Mouse (Mus musculus) limb, embryonic 12.5 days (tissue): ENCODE data around the gene Kcnj10. TPM values are rescaled to one million over a fixed set of nuclear protein-coding genes. Genes with fewer than 3 reads are reported as not detected.

ENCODE experiments used
- ATAC-seq: fragments of 200-750 bp; cut with Nextera tagmentation; 2 replicates; pipeline ENCODE4 v1.8.0; 2017; ENCODE audit warnings: low read depth, moderate TSS enrichment; ENCODE audit not compliant: insufficient number of reproducible peaks, insufficient read depth, low FRiP score, low TSS enrichment
- H3K27ac ChIP-seq: fragments of 300-500 bp; sonication (generic); 2 replicates; pipeline ENCODE4 v1.5.1; 2016; ENCODE audit warnings: mild to moderate bottlenecking, moderate library complexity
- H3K27me3 ChIP-seq: fragments of 300-500 bp; sonication (generic); 2 replicates; pipeline ENCODE4 v1.6.1; 2016; ENCODE audit warnings: mild to moderate bottlenecking, moderate library complexity
- H3K36me3 ChIP-seq: fragments of 300-500 bp; sonication (generic); 2 replicates; pipeline ENCODE4 v1.6.1; 2016; ENCODE audit warnings: mild to moderate bottlenecking, moderate library complexity
- H3K4me1 ChIP-seq: fragments of 300-500 bp; sonication (generic); replicated peaks from 2 replicates; pipeline ENCODE4 v1.6.1; 2016
- H3K4me2 ChIP-seq: fragments of 300-500 bp; sonication (generic); 2 replicates; pipeline ENCODE4 v1.6.1; 2016; ENCODE audit warnings: mild to moderate bottlenecking, moderate library complexity
- H3K4me3 ChIP-seq: fragments of 300-500 bp; sonication (generic); replicated peaks from 2 replicates; pipeline ENCODE4 v1.5.1; 2016; ENCODE audit warnings: mild to moderate bottlenecking
- H3K9ac ChIP-seq: fragments of 300-500 bp; sonication (generic); replicated peaks from 2 replicates; pipeline ENCODE4 v1.6.1; 2016; ENCODE audit warnings: mild to moderate bottlenecking, moderate library complexity
- H3K9me3 ChIP-seq: fragments of 300-500 bp; sonication (generic); 2 replicates; pipeline ENCODE4 v1.6.1; 2016; ENCODE audit warnings: mild to moderate bottlenecking, moderate library complexity
- WGBS: fragments of 180-500 bp; shearing (Covaris S2); methylation state at CpG from one replicate; pipeline ENCODE4 v1.1.7; 2016; 5-methylcytosine and 5-hydroxymethylcytosine counted together
- polyA plus RNA-seq: library from polyadenylated mRNA; unstranded; fragments of >200 nt; fragmentation: Nextera tagmentation; extraction: Ambion mirVana; gene quantifications from 2 replicates; pipeline ENCODE4 v1.2.1, GENCODE M21; 2016

The Kcnj10 gene
- polyA plus RNA-seq, 1 experiment from 2014 or later: 0.05 TPM

DNA sequence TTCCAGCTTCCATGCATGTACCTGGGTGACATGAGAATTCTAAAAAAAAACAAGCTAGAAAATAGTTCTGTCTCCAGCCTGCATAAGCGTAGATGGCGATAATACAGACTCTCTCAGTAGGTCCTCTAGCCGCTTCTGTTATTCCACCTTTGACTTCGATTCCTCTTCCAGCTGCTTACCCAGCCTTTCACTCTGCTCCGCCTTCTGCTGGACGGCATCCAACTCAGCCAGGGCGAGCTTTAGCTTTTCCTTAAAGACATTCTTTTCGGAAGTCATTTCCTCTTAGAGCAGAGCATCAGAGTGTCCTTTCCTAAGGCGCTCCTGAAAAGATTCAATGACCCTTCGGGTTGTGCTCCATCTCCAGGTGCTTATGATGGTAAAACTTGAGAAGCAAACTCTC is 39.1 kb downstream of the Kcnj10 start:
- Histone ChIP-seq H3K4me2 (no peak overlapping the region), H3K36me3 (peaks cover 42% of the 10 kb centered on the region), H3K27ac (no peak overlapping the region), H3K4me1 (peaks cover 25% of the 10 kb centered on the region), H3K9ac (no peak overlapping the region), H3K9me3 (no peaks in the 10 kb centered on the region), H3K27me3 (no peaks in the 10 kb centered on the region), H3K4me3 (no peak overlapping the region)
- 86% methylated on average over 10 of the region's 10 CpGs for WGBS
- no peak for ATAC-seq

DNA sequence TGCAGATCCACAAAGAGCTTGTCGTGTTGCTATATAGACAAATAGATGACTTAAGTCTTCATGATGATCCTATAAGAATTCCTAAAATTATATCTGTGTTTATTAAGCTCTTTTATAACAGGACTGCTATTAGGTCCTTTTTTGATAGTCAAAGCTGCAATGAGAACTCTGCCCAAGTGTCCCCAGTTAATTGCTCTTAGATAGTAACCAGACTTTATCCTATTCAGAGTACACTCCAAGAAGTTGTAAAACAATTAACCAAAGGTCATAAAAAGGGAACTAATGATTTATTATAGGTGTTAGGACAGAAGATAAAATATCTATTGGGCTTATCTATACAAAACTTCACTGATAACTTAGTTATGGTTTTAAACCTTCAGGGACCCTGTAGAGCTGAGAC is 41.1 kb downstream of the Kcnj10 start:
- no peak for ATAC-seq
- WGBS: 98% methylated on average over 1 of the region's 1 CpGs

GRCm38 (mm10) chr1:172387246-172387645 is 46.2 kb downstream of the Kcnj10 start:
- no peak overlapping the region for H3K27ac ChIP-seq
- peaks cover 8% of the 10 kb centered on the region for H3K27me3 ChIP-seq
- WGBS: 87% methylated on average over 5 of the region's 5 CpGs
- H3K4me1 ChIP-seq: peaks cover 7% of the 10 kb centered on the region
- H3K9ac ChIP-seq: no peak overlapping the region
- ATAC-seq: no peak
- H3K4me2 ChIP-seq: no peak overlapping the region
- no peaks in the 10 kb centered on the region for H3K9me3 ChIP-seq
- no peak overlapping the region for H3K4me3 ChIP-seq
- peaks cover 7% of the 10 kb centered on the region; the same call in 1 of the 2 replicates for H3K36me3 ChIP-seq

More for the DNA sequence above, 41.1 kb downstream of the Kcnj10 start:
- peaks cover 42% of the 10 kb centered on the region for H3K36me3 ChIP-seq
- H3K9ac ChIP-seq: no peak overlapping the region
- H3K9me3 ChIP-seq: no peaks in the 10 kb centered on the region
- H3K4me2 ChIP-seq: no peak overlapping the region
- no peak overlapping the region for H3K27ac ChIP-seq
- no peak overlapping the region for H3K4me3 ChIP-seq
- no peaks in the 10 kb centered on the region for H3K27me3 ChIP-seq
- peaks cover 24% of the 10 kb centered on the region for H3K4me1 ChIP-seq

GRCm38 (mm10) chr1:172390769-172391168 is 49.8 kb downstream of the Kcnj10 start:
- Histone ChIP-seq H3K4me1 (peaks cover 9% of the 10 kb centered on the region), H3K4me2 (no peak overlapping the region), H3K9ac (no peak overlapping the region), H3K4me3 (no peak overlapping the region), H3K27me3 (peaks cover 15% of the 10 kb centered on the region), H3K27ac (no peak overlapping the region), H3K9me3 (no peaks in the 10 kb centered on the region), H3K36me3 (no peaks in the 10 kb centered on the region)
- no peak for ATAC-seq
- 82% methylated on average over 1 of the region's 1 CpGs for WGBS

GRCm38 (mm10) chr1:172391807-172392581 is 51.0 kb downstream of the Kcnj10 start:
- Histone ChIP-seq H3K9ac (peak overlapping the region; percentile 31; the same call in 1 of the 2 replicates), H3K4me2 (peak overlapping the region; percentile 52), H3K4me3 (peak overlapping the region; percentile 11; the same call in 1 of the 2 replicates), H3K27me3 (peaks cover 15% of the 10 kb centered on the region), H3K36me3 (no peaks in the 10 kb centered on the region), H3K27ac (no peak overlapping the region), H3K4me1 (peaks cover 10% of the 10 kb centered on the region), H3K9me3 (no peaks in the 10 kb centered on the region)
- WGBS: 16% methylated on average over 20 of the region's 20 CpGs
- ATAC-seq: no peak

DNA sequence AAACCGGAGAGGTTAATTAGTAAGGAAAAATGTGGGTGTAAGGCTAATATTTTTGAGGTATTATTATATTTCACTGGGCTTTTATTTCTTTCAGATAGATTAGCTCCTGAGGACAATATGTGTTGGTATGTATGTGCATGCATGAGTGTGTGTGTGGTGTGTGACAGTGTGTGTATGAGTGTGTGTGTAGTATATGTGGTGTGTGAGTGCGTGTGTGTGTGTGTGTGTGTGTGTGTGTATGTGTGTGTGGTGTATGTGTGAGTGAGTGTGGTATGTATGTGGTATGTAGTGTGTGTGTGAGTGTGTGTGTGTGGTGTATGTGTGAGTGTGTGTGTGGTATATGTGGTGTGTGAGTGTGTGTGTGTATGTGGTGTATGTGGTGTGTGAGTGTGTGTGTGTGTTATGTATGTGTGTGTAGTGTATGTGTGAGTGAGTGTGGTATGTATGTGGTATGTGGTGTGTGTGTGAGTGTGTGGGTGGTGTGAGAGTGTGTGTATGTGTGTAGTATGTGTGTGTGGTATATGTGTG is 51.7 kb downstream of the Kcnj10 start:
- Histone ChIP-seq H3K36me3 (no peaks in the 10 kb centered on the region), H3K9ac (no peak overlapping the region), H3K4me2 (peak overlapping the region; percentile 52; the same call in 1 of the 2 replicates), H3K27ac (no peak overlapping the region), H3K27me3 (peaks cover 15% of the 10 kb centered on the region), H3K4me1 (peaks cover 13% of the 10 kb centered on the region), H3K9me3 (no peaks in the 10 kb centered on the region), H3K4me3 (no peak overlapping the region)
- ATAC-seq: 0 out of 2 replicates have a peak, but pooled peaks have one; percentile 43
- 77% methylated on average over 2 of the region's 2 CpGs for WGBS

- ATAC-seq: no peak
- peaks cover 15% of the 10 kb centered on the region for H3K27me3 ChIP-seq
- H3K36me3 ChIP-seq: no peaks in the 10 kb centered on the region
- peaks cover 13% of the 10 kb centered on the region for H3K4me1 ChIP-seq
- H3K4me2 ChIP-seq: no peak overlapping the region
- no peak overlapping the region for H3K27ac ChIP-seq
- 53% methylated on average over 8 of the region's 8 CpGs for WGBS
- no peaks in the 10 kb centered on the region for H3K9me3 ChIP-seq
- H3K4me3 ChIP-seq: no peak overlapping the region
- no peak overlapping the region for H3K9ac ChIP-seq
These were observed 52.7 kb downstream of the Kcnj10 start for GRCm38 (mm10) chr1:172393739-172394138.

GRCm38 (mm10) chr1:172396996-172397752 is 56.2 kb downstream of the Kcnj10 start:
- H3K4me2 ChIP-seq: no peak overlapping the region
- no peaks in the 10 kb centered on the region for H3K36me3 ChIP-seq
- ATAC-seq: no peak
- peaks cover 7% of the 10 kb centered on the region for H3K27me3 ChIP-seq
- H3K4me3 ChIP-seq: no peak overlapping the region
- 54% methylated on average over 9 of the region's 9 CpGs for WGBS
- no peak overlapping the region for H3K27ac ChIP-seq
- no peak overlapping the region for H3K9ac ChIP-seq
- peaks cover 6% of the 10 kb centered on the region for H3K4me1 ChIP-seq
- H3K9me3 ChIP-seq: no peaks in the 10 kb centered on the region

GRCm38 (mm10) chr1:172406077-172406706 is 65.2 kb downstream of the Kcnj10 start:
- Histone ChIP-seq H3K4me1 (peaks cover 8% of the 10 kb centered on the region; the same call in 1 of the 2 replicates), H3K4me3 (no peak overlapping the region), H3K4me2 (no peak overlapping the region), H3K27me3 (peaks cover 6% of the 10 kb centered on the region), H3K9ac (no peak overlapping the region), H3K36me3 (no peaks in the 10 kb centered on the region), H3K9me3 (no peaks in the 10 kb centered on the region), H3K27ac (no peak overlapping the region)
- WGBS: 35% methylated on average over 16 of the region's 16 CpGs
- no peak for ATAC-seq

DNA sequence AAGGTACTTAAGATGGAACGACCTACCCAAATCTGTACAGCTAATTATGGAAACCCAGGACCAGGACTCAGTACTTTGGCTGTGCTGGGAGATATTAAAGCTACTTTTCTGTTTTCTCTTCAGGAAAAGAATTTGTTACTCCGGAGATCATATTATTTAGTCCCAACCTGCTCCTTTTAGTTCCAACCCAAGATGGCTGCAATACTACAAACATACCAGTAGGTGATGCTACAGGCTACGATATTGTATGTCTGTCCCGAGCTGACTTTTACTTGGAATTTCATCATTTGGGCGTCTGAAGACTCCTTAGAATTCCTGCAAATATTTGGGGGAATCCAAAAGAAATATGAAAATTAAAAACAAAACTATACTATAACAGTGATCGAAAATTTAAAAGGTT is 68.0 kb downstream of the Kcnj10 start:
- no peak overlapping the region for H3K9ac ChIP-seq
- no peaks in the 10 kb centered on the region for H3K36me3 ChIP-seq
- H3K4me1 ChIP-seq: peaks cover 8% of the 10 kb centered on the region; the same call in 1 of the 2 replicates
- 10% methylated on average over 6 of the region's 6 CpGs for WGBS
- H3K4me3 ChIP-seq: no peak overlapping the region
- H3K9me3 ChIP-seq: no peaks in the 10 kb centered on the region
- no peak overlapping the region for H3K27ac ChIP-seq
- no peak for ATAC-seq
- peaks cover 6% of the 10 kb centered on the region for H3K27me3 ChIP-seq
- H3K4me2 ChIP-seq: no peak overlapping the region

DNA sequence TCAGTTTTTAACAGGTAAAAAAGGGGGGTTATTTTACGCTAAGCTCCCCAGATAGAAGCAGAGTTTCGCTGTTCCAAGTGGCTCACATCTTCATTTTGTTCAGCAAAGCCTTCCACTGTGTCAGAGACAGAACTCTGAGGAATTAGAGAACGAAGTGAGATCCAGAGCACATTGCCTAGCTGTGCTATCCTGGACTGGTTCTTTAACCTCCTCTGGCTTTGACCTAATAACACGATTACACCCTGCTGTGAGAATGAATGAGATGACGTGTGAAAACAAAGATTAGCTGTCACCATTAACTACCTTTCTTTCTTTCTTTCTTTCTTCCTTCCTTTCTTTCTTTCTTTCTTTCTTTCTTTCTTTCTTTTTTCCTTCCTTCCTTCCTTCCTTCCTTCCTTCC is 68.4 kb downstream of the Kcnj10 start:
- H3K36me3 ChIP-seq: no peaks in the 10 kb centered on the region
- no peak overlapping the region for H3K4me3 ChIP-seq
- H3K27me3 ChIP-seq: peaks cover 6% of the 10 kb centered on the region
- no peak overlapping the region for H3K4me2 ChIP-seq
- no peak overlapping the region for H3K27ac ChIP-seq
- WGBS: 17% methylated on average over 5 of the region's 5 CpGs
- no peak overlapping the region for H3K9ac ChIP-seq
- no peaks in the 10 kb centered on the region for H3K9me3 ChIP-seq
- ATAC-seq: no peak
- H3K4me1 ChIP-seq: peaks cover 8% of the 10 kb centered on the region; the same call in 1 of the 2 replicates
